Mouse (Mus musculus) testis, adult 2 months (tissue): ENCODE results near the gene Fam155a. TPM values are rescaled to one million over a fixed set of nuclear protein-coding genes. Genes with fewer than 3 reads are reported as not detected.
"Not testable (repeated sequence)": the region's sequence is repeated elsewhere in the genome, so short reads cannot be mapped to it uniquely, and the experiment has no call there.

Source experiments
- H3K27ac ChIP-seq: fragments of 200-500 bp; 2 replicates; pipeline ENCODE4 v1.5.1; 2012; ENCODE audit warnings: low read depth, low read length; ENCODE audit not compliant: control insufficient read depth, insufficient read depth
- H3K27me3 ChIP-seq: fragments of 200-500 bp; 2 replicates; pipeline ENCODE4 v1.6.1; 2012; ENCODE audit warnings: mild to moderate bottlenecking, low read length, moderate library complexity; ENCODE audit not compliant: control insufficient read depth, insufficient read depth
- H3K36me3 ChIP-seq: fragments of 200-500 bp; 2 replicates; pipeline ENCODE4 v1.6.1; 2012; ENCODE audit warnings: mild to moderate bottlenecking, low read length; ENCODE audit not compliant: control insufficient read depth, insufficient read depth
- H3K4me1 ChIP-seq: fragments of 200-500 bp; 2 replicates; pipeline ENCODE4 v1.6.1; 2012; ENCODE audit warnings: low read length; ENCODE audit not compliant: control insufficient read depth, insufficient read depth
- H3K4me3 ChIP-seq: fragments of 200-500 bp; 2 replicates; pipeline ENCODE4 v1.5.1; 2012; ENCODE audit warnings: low read depth, mild to moderate bottlenecking, low read length, moderate library complexity, mixed read lengths; ENCODE audit not compliant: control insufficient read depth
- CTCF ChIP-seq: fragments of 200-500 bp; IDR thresholded peaks from 2 replicates; pipeline ENCODE4 v1.5.1; 2012; ENCODE audit warnings: low read depth, mild to moderate bottlenecking, inconsistent platforms, low read length, moderate library complexity; ENCODE audit not compliant: control insufficient read depth, insufficient read depth, insufficient replicate concordance
- POLR2A ChIP-seq: fragments of 200-500 bp; IDR thresholded peaks from 2 replicates; pipeline ENCODE4 v1.6.1; 2012; ENCODE audit warnings: low read depth, mild to moderate bottlenecking, inconsistent platforms, low read length, moderate library complexity; ENCODE audit not compliant: control insufficient read depth
- polyA plus RNA-seq: library from polyadenylated mRNA; depleted of rRNA; stranded (reverse); fragments of >200 nt; gene quantifications from 2 replicates; pipeline ENCODE4 v1.2.3, GENCODE M21; 2012

Gene Fam155a
- polyA plus RNA-seq, 1 experiment, result not detected

DNA sequence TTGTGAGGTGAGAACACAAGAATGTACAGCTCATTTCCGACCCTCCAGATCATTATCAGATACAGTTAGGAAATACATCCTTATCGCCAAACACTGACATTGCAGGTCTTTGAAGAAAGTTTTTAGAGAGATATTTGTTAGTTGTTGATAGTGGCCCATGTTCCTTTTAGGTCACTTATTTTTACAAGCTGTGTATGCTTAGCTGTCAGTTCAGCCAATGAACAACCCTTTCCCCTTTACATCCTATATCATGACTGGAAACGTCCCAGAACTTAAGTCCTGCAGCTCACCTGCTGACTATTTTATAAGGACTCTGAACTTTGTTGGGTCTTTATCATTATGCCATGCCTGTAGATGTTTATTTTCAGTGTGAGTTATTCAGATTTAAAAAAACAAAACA lies 366.3 kb downstream of the Fam155a start:
- TF ChIP-seq POLR2A (no peak), CTCF (no peak)
- no peaks in the 10 kb centered on the region for H3K36me3 ChIP-seq
- H3K27ac ChIP-seq, result no peak overlapping the region
- H3K4me3 ChIP-seq, result no peak overlapping the region
- no peaks in the 10 kb centered on the region for H3K27me3 ChIP-seq
- H3K4me1 ChIP-seq, result no peaks in the 10 kb centered on the region

DNA sequence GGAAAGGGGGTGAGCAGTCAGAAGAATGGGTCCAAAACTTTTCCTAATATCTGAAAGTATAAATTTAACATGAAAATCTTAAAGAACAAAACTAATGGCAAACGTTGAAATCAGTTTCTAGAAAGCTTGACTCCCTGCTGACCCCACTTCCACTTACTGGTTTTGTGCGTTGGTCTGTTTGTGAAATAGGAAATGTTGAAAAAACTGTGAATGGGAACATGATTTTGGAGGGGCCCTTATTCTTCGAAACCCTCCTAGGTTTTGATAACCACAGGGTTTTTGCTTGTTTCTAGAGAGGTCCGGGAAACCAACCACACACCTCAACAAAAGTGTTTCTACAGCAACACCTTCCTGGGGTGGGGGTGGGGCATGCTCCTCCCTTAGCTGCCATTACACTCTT lies 368.6 kb downstream of the Fam155a start:
- Histone ChIP-seq H3K4me3 (no peak overlapping the region), H3K4me1 (no peaks in the 10 kb centered on the region), H3K27me3 (no peaks in the 10 kb centered on the region), H3K36me3 (no peaks in the 10 kb centered on the region), H3K27ac (no peak overlapping the region)
- TF ChIP-seq POLR2A (no peak), CTCF (no peak)

DNA sequence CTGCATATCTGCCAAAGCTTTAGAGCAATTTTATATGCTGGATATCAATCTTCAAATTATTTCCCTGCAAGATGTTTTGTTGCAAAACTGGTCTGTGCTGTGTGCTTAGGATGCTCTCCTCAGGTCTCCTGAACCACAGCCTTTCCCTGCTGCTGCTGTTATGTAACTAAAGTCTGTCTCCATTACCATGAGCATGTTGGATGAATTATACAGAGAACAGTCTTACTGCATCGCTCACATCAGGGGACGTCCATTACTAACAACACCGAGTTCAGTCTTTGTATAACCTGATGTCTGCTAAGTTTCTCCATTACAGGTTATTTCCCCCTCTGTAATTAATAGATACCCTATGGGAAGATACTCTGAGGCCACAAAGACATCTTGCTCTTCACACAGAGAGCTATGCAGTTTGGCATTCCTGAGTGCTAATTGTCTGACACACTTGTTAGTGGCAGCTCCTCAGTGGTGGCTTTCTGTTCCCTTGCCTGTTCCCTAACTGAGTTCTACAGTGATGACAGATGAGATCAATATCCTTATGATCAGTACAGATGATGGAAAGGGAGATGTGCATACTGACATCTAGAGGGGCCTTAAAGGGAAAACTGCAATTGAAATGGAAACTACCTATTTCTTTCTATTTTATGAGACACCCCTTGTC lies 372.2 kb downstream of the Fam155a start:
- Histone ChIP-seq H3K27ac (no peak overlapping the region), H3K4me1 (no peaks in the 10 kb centered on the region), H3K4me3 (no peak overlapping the region), H3K27me3 (no peaks in the 10 kb centered on the region), H3K36me3 (no peaks in the 10 kb centered on the region)
- no peak for TF ChIP-seq POLR2A
- no peak for TF ChIP-seq CTCF

DNA sequence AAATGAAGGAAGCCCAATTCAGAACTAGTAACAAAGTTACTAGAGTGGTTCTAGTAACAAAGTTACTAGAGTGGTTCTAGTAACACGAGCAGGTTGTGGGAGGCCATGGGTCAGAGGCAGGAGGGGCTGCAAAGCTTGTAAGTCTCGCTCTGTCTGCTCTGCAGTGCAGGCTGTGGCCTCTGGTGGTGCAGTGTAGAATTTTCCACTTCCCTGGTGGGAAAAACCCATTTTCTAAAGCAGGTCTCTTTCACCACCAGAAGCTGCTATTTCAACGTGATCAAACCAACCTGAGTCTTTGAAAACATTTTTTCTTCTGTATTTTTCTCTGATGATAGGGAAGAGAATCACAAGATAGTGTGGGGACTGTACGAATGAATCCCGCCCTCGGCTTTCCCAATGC lies 372.9 kb downstream of the Fam155a start:
- no peaks in the 10 kb centered on the region for H3K36me3 ChIP-seq
- H3K27me3 ChIP-seq, result no peaks in the 10 kb centered on the region
- TF ChIP-seq POLR2A (no peak), CTCF (no peak)
- no peak overlapping the region for H3K27ac ChIP-seq
- H3K4me3 ChIP-seq, result no peak overlapping the region
- no peaks in the 10 kb centered on the region for H3K4me1 ChIP-seq

DNA sequence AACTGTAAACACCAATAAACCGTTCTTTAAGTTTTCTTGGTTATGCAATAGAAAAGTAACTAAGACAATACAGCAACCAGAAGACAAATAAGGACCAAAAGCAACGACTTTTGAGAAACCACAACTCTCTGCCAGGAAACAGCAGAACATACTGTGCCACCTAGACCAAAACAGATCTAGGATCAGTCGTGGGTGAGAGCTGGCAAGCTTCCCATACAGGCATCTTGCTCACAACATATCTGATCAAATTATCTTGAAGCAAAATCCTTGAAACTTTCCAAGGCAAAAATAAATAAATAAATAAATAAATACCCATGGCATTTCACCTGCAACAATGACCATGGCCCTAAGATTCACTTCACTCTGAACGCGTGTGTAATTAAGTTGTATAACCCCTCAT lies 376.3 kb downstream of the Fam155a start:
- Histone ChIP-seq H3K4me1 (no peaks in the 10 kb centered on the region), H3K27ac (no peak overlapping the region), H3K27me3 (no peaks in the 10 kb centered on the region), H3K36me3 (no peaks in the 10 kb centered on the region), H3K4me3 (no peak overlapping the region)
- TF ChIP-seq CTCF (no peak), POLR2A (no peak)

DNA sequence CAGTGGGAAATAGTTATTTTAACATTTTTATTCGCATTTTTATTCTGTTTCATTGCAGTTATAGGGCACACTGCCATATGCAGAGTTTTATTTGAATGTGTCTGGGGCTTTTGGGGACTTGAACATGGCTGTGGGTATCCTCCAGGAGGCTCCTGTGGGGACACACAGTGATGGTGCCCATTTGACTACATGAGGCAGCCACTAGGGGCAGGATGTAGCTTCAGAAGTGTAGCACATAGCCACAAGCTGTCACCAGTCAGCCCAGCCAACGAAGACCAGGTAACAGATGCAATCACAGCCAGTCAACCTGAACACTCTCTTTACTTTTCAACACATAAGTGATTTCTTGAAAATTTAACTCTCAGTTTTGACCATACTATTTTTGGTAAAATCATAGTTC lies 377.7 kb downstream of the Fam155a start:
- H3K27me3 ChIP-seq, result no peaks in the 10 kb centered on the region
- no peak overlapping the region for H3K4me3 ChIP-seq
- no peak for TF ChIP-seq CTCF
- no peak for TF ChIP-seq POLR2A
- no peak overlapping the region for H3K27ac ChIP-seq
- no peaks in the 10 kb centered on the region for H3K36me3 ChIP-seq
- no peaks in the 10 kb centered on the region for H3K4me1 ChIP-seq

DNA sequence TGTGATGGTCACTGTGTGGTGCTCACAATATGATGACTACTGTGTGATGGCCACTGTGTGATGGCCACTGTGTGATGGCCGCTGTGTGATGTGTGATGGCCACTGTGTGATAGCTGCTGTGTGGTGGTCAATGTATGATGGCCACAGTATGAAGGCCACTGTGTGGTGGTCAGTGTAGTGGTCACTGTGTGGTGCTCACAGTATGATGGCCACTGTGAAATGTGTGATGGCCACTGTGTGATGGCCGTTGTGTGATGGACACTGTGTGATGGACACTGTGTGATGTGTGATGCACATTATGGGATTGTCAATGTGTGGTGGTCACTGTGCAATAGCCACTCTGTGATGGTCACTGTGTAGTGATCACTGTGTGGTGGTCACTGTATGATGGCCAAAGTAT lies 380.7 kb downstream of the Fam155a start:
- not testable (repeated sequence) for H3K27me3 ChIP-seq, H3K4me1 ChIP-seq, H3K36me3 ChIP-seq, H3K27ac ChIP-seq, H3K4me3 ChIP-seq

DNA sequence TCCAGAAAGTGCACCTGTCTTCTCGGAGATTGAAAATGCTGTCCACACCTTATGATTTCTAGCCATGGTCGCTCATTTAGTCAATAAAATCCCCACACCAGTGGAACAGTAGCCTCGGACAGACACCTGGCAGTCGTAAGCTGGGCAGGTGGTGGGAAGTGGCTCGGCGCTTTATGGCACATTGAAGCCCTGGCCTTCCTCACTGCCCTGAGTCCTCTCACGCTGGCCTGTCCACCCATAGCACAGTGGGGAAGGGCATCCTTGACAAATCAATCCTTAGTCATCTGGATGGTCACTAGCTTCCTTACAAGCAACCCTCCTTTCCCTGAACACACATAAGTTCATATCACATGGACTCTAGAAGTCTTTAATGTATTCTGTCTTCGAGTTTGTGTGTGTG lies 401.8 kb downstream of the Fam155a start:
- H3K4me1 ChIP-seq, result no peaks in the 10 kb centered on the region
- no peaks in the 10 kb centered on the region for H3K36me3 ChIP-seq
- H3K27me3 ChIP-seq, result no peaks in the 10 kb centered on the region
- no peak overlapping the region for H3K4me3 ChIP-seq
- H3K27ac ChIP-seq, result no peak overlapping the region
- TF ChIP-seq CTCF, result no peak
- no peak for TF ChIP-seq POLR2A
